Mouse (Mus musculus): ENCODE data around the gene Odf4. TPM values are rescaled to one million over a fixed set of nuclear protein-coding genes. Genes with fewer than 3 reads are reported as not detected.

Gene Odf4
- polyA plus RNA-seq, 1 experiment from 2014 or later: not detected

Other genes starting within 250 kb of the Odf4 start
- gene Myh10, start 235.5 kb downstream of the Odf4 start, polyA plus RNA-seq (2015; fragmentation: Nextera tagmentation; extraction: Ambion mirVana): 90.9 and 110 TPM in 2 replicates
- gene Ndel1, start 55.2 kb downstream of the Odf4 start, polyA plus RNA-seq (2015; fragmentation: Nextera tagmentation; extraction: Ambion mirVana): 65.5 and 69.3 TPM in 2 replicates
- gene Rnf222, start 38.5 kb downstream of the Odf4 start, polyA plus RNA-seq (2015; fragmentation: Nextera tagmentation; extraction: Ambion mirVana): 0.05 and 0.19 TPM in 2 replicates
- 507 and 557 TPM in 2 replicates for gene Rpl26, start 25.5 kb downstream of the Odf4 start, polyA plus RNA-seq (2015; fragmentation: Nextera tagmentation; extraction: Ambion mirVana)
- 10.8 and 12.7 TPM in 2 replicates for gene Arhgef15, start 30.4 kb upstream of the Odf4 start, polyA plus RNA-seq (2015; fragmentation: Nextera tagmentation; extraction: Ambion mirVana)
- gene Slc25a35, start 41.0 kb upstream of the Odf4 start, polyA plus RNA-seq (2015; fragmentation: Nextera tagmentation; extraction: Ambion mirVana): 2.0 and 2.2 TPM in 2 replicates
- gene Rangrf, start 48.1 kb upstream of the Odf4 start, polyA plus RNA-seq (2015; fragmentation: Nextera tagmentation; extraction: Ambion mirVana): 67.4 and 78.4 TPM in 2 replicates
- gene Pfas, start 81.4 kb upstream of the Odf4 start, polyA plus RNA-seq (2015; fragmentation: Nextera tagmentation; extraction: Ambion mirVana): 14.9 and 18.7 TPM in 2 replicates
- gene Ctc1, start 88.8 kb upstream of the Odf4 start, polyA plus RNA-seq (2015; fragmentation: Nextera tagmentation; extraction: Ambion mirVana): 38.3 and 47.5 TPM in 2 replicates
- gene Aurkb, start 118.6 kb upstream of the Odf4 start, polyA plus RNA-seq (2015; fragmentation: Nextera tagmentation; extraction: Ambion mirVana): 64.3 and 92.4 TPM in 2 replicates
- gene Borcs6, start 132.6 kb upstream of the Odf4 start, polyA plus RNA-seq (2015; fragmentation: Nextera tagmentation; extraction: Ambion mirVana): 10.5 and 11.7 TPM in 2 replicates
- gene Tmem107, start 143.7 kb upstream of the Odf4 start, polyA plus RNA-seq (2015; fragmentation: Nextera tagmentation; extraction: Ambion mirVana): 37.0 and 40.9 TPM in 2 replicates
- 82.2 and 96.4 TPM in 2 replicates for gene Vamp2, start 161.4 kb upstream of the Odf4 start, polyA plus RNA-seq (2015; fragmentation: Nextera tagmentation; extraction: Ambion mirVana)
- gene Per1, start 168.1 kb upstream of the Odf4 start, polyA plus RNA-seq (2015; fragmentation: Nextera tagmentation; extraction: Ambion mirVana): 16.1 and 25.2 TPM in 2 replicates
- gene Hes7, start 193.3 kb upstream of the Odf4 start, polyA plus RNA-seq (2015; fragmentation: Nextera tagmentation; extraction: Ambion mirVana): 0.52 and 0.57 TPM in 2 replicates
- gene 9130213A22Rik, start 195.5 kb upstream of the Odf4 start, polyA plus RNA-seq (2015; fragmentation: Nextera tagmentation; extraction: Ambion mirVana): 0.51 and 0.60 TPM in 2 replicates
- 0.18 and 0.37 TPM in 2 replicates for gene Aloxe3, start 198.8 kb upstream of the Odf4 start, polyA plus RNA-seq (2015; fragmentation: Nextera tagmentation; extraction: Ambion mirVana)
- 0.05 TPM in 2 replicates for gene Alox12b, start 229.9 kb upstream of the Odf4 start, polyA plus RNA-seq (2015; fragmentation: Nextera tagmentation; extraction: Ambion mirVana)

Data from heart, embryonic 15.5 days (tissue).